Mouse (Mus musculus) liver, postnatal 0 days (tissue): ENCODE data around the gene Hs3st6.

Experiments used
- CTCF ChIP-seq: sonication (generic); IDR thresholded peaks from 2 replicates; pipeline ENCODE4 v1.5.1; 2016; ENCODE audit warnings: antibody characterized with exemption, low read depth
- EP300 ChIP-seq: IDR thresholded peaks from 2 replicates; pipeline ENCODE4 v1.6.1; 2016; ENCODE audit warnings: antibody characterized with exemption, low read depth, mild to moderate bottlenecking

- no peak for TF ChIP-seq CTCF
- no peak for TF ChIP-seq EP300
Measured at GRCm38 (mm10) chr17:24730787-24731186, 22.0 kb upstream of the Hs3st6 start.
